Mouse (Mus musculus) embryonic facial prominence, embryonic 10.5 days (tissue): Measurements from ENCODE around the gene Plk5. TPM values are rescaled to one million over a fixed set of nuclear protein-coding genes. Genes with fewer than 3 reads are reported as not detected.

Experiments
- DNase-seq: peaks from one replicate; pipeline ENCODE4 v3.0.0-alpha.2; 2017; ENCODE audit warnings: low spot score
- H3K27ac ChIP-seq: fragments of 300-500 bp; sonication (generic); replicated peaks from 2 replicates; pipeline ENCODE4 v1.5.1; 2016; ENCODE audit warnings: mild to moderate bottlenecking
- H3K27me3 ChIP-seq: fragments of 300-500 bp; sonication (generic); replicated peaks from 2 replicates; pipeline ENCODE4 v1.6.1; 2016; ENCODE audit warnings: low read depth, mild to moderate bottlenecking; ENCODE audit not compliant: poor library complexity, severe bottlenecking
- H3K36me3 ChIP-seq: fragments of 300-500 bp; sonication (generic); replicated peaks from 2 replicates; pipeline ENCODE4 v1.6.1; 2016; ENCODE audit warnings: mild to moderate bottlenecking, moderate library complexity
- H3K4me1 ChIP-seq: fragments of 300-500 bp; sonication (generic); 2 replicates; pipeline ENCODE4 v1.6.1; 2016
- H3K4me3 ChIP-seq: fragments of 300-500 bp; sonication (generic); 2 replicates; pipeline ENCODE4 v1.5.1; 2016; ENCODE audit warnings: mild to moderate bottlenecking, moderate library complexity
- H3K9me3 ChIP-seq: fragments of 300-500 bp; sonication (generic); 2 replicates; pipeline ENCODE4 v1.6.1; 2016; ENCODE audit warnings: mild to moderate bottlenecking
- WGBS: fragments of 180-500 bp; shearing (Covaris S2); methylation state at CpG from one replicate; pipeline ENCODE4 v1.1.7; 2016; 5-methylcytosine and 5-hydroxymethylcytosine counted together
- polyA plus RNA-seq: library from polyadenylated mRNA; unstranded; fragments of >200 nt; fragmentation: Nextera tagmentation; extraction: Ambion mirVana; gene quantifications from 2 replicates; pipeline ENCODE4 v1.2.1, GENCODE M21; 2016

Plk5 gene
- 0.37 and 0.43 TPM in 2 replicates for polyA plus RNA-seq

DNA sequence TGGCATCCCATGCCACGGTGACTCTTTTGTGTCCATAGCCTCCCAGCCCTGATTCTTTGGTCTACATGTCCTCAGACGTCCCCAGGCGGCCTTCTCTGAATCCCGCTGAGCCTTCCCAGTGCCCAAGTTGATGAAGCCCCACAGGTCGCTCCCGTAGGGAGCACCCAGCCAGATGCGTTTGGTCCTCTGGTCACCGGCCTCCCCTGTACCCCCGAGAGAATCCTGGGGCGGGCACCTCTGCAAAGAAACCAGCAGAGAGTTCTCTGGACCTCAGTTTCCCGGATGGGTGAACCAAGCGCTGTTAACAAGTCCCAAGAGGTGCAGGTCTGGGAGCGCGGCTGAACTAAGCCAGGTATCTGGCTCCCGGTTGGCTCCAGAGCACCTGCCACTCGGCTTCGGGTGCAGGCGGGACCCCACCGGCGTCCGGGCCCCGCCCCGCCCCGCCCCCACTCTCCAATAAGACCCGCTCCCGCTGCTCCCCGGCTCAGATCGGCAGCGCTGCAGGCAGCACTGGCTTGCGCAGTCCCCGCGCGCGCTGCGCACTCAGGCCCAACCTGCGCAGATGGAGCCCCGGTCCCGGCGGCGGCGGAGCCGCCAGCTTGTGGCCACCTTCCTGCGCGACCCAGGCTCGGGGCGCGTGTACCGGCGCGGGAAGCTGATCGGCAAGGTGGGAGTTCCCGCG, at the start of gene Plk5:
TSS of gene Plk5 (plus strand) at position 459 of the 682 bp plus-strand sequence.
- WGBS = under 1% methylated on average over 53 of the region's 53 CpGs

DNA sequence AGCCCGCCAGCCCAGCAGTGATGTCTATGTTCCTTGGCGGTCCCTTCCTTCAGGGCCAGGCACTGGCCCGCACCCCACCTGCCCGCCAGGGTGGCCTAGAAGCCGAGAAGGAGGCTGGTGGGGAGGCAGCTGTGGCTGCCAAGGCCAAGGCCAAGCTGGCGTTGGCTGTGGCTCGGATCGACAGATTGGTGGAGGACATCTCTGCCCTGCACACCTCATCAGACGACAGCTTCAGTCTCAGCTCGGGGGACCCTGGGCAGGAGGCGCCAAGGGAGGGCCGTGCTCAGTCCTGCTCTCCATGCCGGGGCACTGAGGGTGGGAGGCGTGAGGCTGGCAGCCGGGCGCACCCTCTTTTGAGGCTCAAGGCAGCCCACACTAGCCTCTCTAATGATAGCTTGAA, 44.7 kb upstream of the Plk5 start:
- H3K27me3 ChIP-seq = peaks cover 94% of the 10 kb centered on the region
- no peak overlapping the region for H3K27ac ChIP-seq
- WGBS = 82% methylated on average over 16 of the region's 16 CpGs
- no peak overlapping the region for H3K4me3 ChIP-seq
- peaks cover 25% of the 10 kb centered on the region for H3K4me1 ChIP-seq
- DNase-seq = no peak
- H3K9me3 ChIP-seq = no peaks in the 10 kb centered on the region
- H3K36me3 ChIP-seq = peaks cover 77% of the 10 kb centered on the region

More for the DNA sequence above, at the start of gene Plk5:
- H3K4me1 ChIP-seq = peaks cover 28% of the 10 kb centered on the region
- no peaks in the 10 kb centered on the region for H3K9me3 ChIP-seq
- H3K4me3 ChIP-seq = peak within 1 kb of the TSS; percentile 51
- no peak within 1 kb of the TSS for H3K27ac ChIP-seq
- H3K36me3 ChIP-seq = no peaks in the 10 kb centered on the region
- peak; percentile 51 for DNase-seq
- H3K27me3 ChIP-seq = peaks cover 100% of the 10 kb centered on the region

DNA sequence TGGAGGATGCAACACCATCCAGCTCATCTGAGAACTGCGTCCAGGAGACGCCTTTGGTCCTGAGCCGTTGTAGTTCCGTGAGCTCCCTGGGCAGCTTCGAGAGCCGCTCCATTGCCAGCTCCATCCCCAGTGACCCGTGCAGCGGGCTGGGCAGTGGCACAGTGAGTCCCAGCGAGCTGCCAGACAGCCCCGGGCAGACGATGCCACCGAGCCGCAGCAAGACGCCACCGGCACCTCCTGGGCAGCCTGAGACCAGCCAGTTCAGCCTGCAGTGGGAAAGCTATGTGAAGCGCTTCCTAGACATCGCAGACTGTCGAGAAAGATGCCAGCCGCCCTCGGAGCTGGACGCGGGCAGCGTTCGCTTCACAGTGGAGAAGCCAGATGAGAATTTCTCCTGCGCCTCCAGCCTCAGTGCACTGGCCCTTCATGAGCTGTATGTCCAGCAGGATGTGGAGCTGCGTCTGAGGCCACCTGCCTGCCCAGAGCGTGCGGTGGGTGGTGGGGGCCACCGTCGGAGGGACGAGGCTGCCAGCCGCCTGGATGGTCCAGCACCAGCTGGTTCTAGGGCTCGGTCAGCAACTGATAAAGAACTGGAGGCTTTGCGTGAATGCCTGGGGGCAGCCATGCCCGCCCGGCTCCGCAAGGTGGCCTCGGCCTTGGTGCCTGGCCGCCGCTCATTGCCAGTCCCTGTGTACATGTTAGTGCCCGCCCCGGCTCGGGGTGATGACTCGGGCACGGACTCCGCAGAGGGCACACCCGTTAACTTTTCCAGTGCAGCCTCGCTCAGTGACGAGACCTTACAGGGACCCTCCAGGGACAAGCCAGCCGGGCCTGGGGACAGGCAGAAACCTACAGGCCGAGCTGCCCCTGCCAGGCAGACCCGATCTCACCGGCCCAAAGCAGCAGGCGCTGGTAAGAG, 43.4 kb upstream of the Plk5 start:
- Histone ChIP-seq H3K27me3 (peaks cover 94% of the 10 kb centered on the region), H3K4me3 (peak overlapping the region; percentile 21; the same call in 1 of the 2 replicates)

DNA sequence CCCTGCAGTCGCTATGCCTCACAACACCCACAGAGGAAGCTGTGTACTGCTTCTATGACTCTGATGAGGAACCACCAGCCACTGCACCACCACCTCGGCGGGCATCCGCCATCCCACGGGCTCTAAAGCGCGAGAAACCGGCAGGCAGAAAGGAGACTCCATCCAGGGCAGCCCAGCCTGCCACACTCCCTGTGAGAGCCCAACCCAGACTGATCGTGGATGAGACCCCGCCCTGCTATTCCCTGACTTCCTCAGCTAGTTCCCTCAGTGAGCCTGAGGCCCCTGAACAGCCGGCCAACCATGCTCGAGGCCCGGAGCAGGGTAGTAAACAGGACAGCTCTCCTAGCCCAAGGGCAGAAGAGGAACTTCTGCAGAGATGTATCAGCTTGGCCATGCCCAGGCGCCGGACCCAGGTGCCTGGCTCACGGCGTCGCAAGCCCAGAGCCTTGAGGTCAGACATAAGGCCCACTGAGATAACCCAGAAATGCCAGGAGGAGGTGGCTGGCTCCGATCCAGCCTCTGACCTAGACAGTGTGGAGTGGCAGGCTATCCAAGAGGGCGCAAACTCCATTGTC, 42.5 kb upstream of the Plk5 start:
- H3K27me3 ChIP-seq = peaks cover 94% of the 10 kb centered on the region
- no peak overlapping the region for H3K27ac ChIP-seq
- no peak overlapping the region for H3K4me3 ChIP-seq
- peaks cover 74% of the 10 kb centered on the region for H3K36me3 ChIP-seq
- no peaks in the 10 kb centered on the region for H3K9me3 ChIP-seq
- H3K4me1 ChIP-seq = peaks cover 38% of the 10 kb centered on the region
- DNase-seq = no peak
- WGBS = 59% methylated on average over 20 of the region's 20 CpGs

More for the DNA sequence above, 43.4 kb upstream of the Plk5 start:
- H3K9me3 ChIP-seq = no peaks in the 10 kb centered on the region
- H3K27ac ChIP-seq = no peak overlapping the region
- no peak for DNase-seq
- WGBS = 68% methylated on average over 54 of the region's 54 CpGs
- H3K4me1 ChIP-seq = peaks cover 37% of the 10 kb centered on the region
- H3K36me3 ChIP-seq = peaks cover 74% of the 10 kb centered on the region

DNA sequence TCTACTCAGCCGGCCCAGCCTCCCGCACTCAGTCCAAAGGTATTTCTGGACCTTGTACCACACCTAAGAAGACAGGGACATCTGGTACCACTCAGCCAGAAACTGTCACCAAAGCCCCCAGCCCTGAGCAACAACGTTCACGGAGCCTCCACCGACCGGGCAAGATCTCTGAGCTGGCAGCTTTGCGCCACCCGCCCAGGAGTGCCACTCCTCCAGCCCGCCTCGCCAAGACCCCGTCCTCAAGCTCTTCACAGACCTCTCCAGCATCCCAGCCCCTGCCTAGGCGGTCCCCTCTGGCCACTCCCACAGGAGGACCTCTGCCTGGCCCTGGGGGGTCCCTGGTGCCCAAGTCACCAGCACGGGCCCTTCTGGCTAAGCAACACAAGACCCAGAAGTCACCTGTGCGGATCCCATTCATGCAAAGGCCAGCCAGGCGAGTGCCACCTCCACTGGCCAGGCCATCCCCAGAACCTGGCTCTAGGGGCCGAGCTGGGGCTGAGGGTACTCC, 41.7 kb upstream of the Plk5 start:
- Histone ChIP-seq H3K27ac (no peak overlapping the region; the same call in 1 of the 2 replicates), H3K4me3 (peak overlapping the region; percentile 1; the same call in 1 of the 2 replicates), H3K4me1 (peaks cover 47% of the 10 kb centered on the region), H3K36me3 (peaks cover 72% of the 10 kb centered on the region), H3K27me3 (peaks cover 86% of the 10 kb centered on the region), H3K9me3 (no peaks in the 10 kb centered on the region)
- DNase-seq = no peak
- whole genome bisulfite sequencing = 52% methylated on average over 16 of the region's 16 CpGs

DNA sequence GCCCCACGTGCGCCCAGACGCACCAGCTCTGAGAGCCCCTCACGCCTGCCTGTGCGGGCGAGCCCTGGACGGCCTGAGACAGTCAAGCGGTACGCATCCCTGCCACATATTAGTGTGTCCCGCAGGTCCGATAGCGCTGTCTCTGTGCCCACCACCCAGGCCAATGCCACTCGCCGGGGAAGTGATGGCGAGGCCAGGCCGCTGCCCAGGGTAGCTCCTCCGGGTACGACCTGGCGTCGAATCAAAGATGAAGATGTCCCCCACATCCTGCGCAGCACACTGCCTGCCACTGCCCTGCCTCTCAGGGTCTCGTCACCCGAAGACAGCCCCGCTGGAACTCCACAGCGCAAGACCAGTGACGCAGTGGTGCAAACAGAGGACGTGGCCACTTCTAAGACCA, 40.9 kb upstream of the Plk5 start:
- no peak for DNase-seq
- Histone ChIP-seq H3K27me3 (peaks cover 82% of the 10 kb centered on the region), H3K4me1 (peaks cover 52% of the 10 kb centered on the region), H3K36me3 (peaks cover 71% of the 10 kb centered on the region), H3K9me3 (no peaks in the 10 kb centered on the region), H3K4me3 (peak overlapping the region; percentile 27; the same call in 1 of the 2 replicates), H3K27ac (no peak overlapping the region)
- WGBS = 47% methylated on average over 27 of the region's 27 CpGs

DNA sequence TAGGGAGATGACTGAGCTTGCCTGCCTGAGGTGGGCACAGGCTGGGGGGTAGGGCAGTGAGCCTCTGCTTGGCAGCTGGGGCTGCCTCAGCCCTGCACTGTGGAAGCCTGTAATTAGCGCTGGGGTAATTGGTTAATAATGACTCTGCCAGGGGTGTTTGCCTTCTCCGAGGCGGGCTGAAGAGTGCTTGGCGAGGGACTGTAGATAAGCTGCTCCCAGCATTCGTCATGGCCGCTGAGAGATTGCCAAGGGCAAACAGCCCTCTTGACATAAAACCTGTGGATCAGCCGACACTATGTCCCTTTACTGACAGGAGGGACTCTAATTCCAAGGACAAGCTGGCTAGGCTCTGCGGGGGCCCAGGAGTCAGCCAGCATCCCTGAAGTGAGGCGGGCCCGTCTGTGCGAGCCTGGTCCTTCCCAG, 39.9 kb upstream of the Plk5 start:
- peaks cover 60% of the 10 kb centered on the region for H3K36me3 ChIP-seq
- WGBS = 36% methylated on average over 11 of the region's 11 CpGs
- H3K27me3 ChIP-seq = peaks cover 72% of the 10 kb centered on the region
- no peaks in the 10 kb centered on the region for H3K9me3 ChIP-seq
- no peak for DNase-seq
- H3K27ac ChIP-seq = no peak overlapping the region
- H3K4me1 ChIP-seq = peaks cover 59% of the 10 kb centered on the region
- peak overlapping the region; percentile 27; the same call in 1 of the 2 replicates for H3K4me3 ChIP-seq

DNA sequence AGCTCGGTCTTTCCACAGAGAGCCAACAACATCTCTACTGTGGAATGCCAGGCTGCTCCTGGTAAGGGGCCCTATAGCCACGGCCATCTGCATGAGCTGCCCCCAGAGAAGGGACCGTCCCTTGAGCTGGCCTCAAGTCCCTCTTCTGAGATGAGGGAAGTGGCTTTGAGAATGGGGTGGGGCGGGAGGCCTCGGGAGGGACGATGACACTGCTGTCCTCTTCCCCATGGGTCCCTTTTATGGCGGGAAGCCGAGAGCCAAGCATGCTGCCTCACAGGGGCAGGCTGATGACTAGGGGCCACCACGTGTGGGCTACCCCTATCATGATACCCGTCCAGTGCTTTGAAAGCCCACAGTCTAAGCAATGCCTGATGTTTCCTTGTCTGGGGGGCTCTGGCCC, 39.2 kb upstream of the Plk5 start:
- Histone ChIP-seq H3K4me3 (peak overlapping the region; percentile 11; the same call in 1 of the 2 replicates), H3K9me3 (no peaks in the 10 kb centered on the region), H3K36me3 (peaks cover 54% of the 10 kb centered on the region), H3K27me3 (peaks cover 72% of the 10 kb centered on the region), H3K4me1 (peaks cover 65% of the 10 kb centered on the region), H3K27ac (no peak overlapping the region)
- WGBS = 58% methylated on average over 10 of the region's 10 CpGs
- no peak for DNase-seq

DNA sequence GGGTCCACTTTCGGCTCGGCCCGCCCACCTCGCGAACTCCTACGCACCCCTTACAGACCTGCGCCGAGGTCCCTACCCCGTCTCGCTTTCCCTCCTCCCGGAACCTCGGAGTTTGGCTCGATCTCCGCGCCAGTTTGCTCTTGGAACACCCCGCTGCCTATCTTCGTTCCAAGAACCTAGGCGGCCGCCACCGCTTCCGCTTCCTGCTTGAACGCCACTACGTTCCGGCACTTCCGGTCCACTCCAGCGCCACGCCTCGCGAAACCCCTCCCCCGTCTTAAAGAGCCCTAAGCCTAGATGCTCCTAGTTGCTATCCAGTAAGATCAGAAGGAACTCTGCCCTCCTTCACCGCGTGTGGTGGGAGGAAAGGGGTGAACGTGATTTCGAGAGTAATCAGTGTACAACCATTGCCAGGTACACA, 35.9 kb upstream of the Plk5 start, which contains the start of gene 2310011J03Rik:
TSS of gene 2310011J03Rik (minus strand) at position 198 of the 421 bp plus-strand sequence.
- H3K4me1 ChIP-seq = peaks cover 76% of the 10 kb centered on the region
- peak within 1 kb of the TSS; percentile 83 for H3K27ac ChIP-seq
- peaks cover 62% of the 10 kb centered on the region for H3K27me3 ChIP-seq
- peak; percentile 92 for DNase-seq
- no peaks in the 10 kb centered on the region for H3K9me3 ChIP-seq
- WGBS = under 1% methylated on average over 34 of the region's 34 CpGs
- H3K36me3 ChIP-seq = peaks cover 35% of the 10 kb centered on the region
- peak within 1 kb of the TSS; percentile 97 for H3K4me3 ChIP-seq

DNA sequence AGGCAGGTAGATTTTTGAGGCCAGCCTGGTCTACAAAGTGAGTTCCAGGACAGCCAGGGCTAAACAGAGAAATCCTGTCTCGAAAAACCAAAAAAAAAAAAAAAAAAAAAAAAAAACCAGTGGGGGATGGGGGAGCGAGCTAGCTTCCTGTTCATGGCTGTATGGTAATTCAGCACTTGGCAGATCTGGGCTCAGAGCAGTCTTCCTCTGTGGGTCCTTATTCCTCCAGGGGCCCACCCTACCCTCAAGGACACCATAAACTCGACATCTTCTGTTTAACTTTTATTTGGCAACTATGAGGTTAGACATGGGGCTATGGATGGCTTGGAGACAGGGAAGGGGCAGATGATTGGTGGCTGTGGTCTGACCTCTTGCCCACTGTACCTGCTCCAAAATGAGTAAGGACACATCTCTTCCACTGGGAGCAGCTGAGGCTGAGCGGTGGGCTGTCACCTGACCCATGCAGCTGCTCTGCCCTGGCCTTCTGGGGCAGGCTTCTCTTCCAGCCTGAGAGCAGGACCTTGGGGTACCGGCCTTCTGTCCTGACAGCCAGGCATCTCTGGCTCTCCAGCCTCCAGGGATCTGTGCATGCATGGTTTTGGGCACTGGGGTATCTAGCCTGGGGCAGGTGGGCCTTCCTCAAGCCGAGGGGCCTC, 35.1 kb upstream of the Plk5 start:
- Histone ChIP-seq H3K27me3 (peaks cover 62% of the 10 kb centered on the region), H3K4me1 (peaks cover 68% of the 10 kb centered on the region), H3K9me3 (no peaks in the 10 kb centered on the region), H3K4me3 (peak overlapping the region; percentile 97; the same call in 1 of the 2 replicates), H3K36me3 (peaks cover 27% of the 10 kb centered on the region), H3K27ac (0 out of 2 replicates have a peak overlapping the region, but pooled peaks have one; percentile 54)
- 77% methylated on average over 6 of the region's 6 CpGs for WGBS
- no peak for DNase-seq

DNA sequence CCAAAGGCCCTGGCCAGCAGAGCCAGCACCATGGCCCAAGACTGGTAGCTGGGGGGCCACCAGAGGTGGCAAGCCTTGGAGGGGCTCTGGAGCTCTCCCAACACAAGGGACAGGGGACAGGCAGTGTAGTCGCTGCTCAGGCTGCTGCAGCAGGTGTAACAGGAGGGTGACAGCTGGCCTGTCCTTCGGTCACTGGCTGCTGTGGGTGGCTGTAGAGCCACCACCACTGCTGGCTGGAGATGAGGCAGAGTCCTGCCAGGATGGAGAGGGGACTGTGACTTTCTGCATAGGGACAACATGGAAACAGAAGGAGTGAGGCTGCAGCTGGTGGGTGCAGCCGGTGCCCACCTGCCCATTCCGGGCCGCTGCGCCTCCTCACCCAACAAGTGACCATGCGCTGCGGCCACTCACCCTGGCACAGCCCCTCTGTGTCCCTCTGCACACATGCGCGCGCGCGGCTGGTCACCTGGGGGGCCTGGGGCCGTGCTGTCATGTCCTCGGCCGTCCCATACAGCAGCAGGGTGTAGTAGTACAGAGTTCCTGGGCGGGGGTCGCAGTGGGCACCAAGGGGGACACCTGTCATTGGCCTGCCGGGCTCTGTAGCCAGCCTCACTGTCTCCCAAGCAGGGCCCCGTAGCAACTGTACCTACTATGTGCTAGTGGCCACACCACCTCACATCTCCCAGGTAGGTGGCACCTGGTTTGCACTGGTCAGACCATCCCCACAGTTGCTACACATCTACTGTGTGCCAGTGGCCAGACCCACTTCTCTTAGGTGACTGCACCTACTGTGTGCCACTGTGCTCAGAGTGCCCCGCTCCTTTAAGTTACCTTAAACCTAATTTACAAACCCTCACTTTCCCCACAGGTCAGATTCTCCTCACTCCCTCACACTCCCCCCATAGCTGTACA, 34.3 kb upstream of the Plk5 start:
- Histone ChIP-seq H3K27ac (0 out of 2 replicates have a peak overlapping the region, but pooled peaks have one; percentile 54), H3K36me3 (peaks cover 24% of the 10 kb centered on the region), H3K27me3 (peaks cover 59% of the 10 kb centered on the region), H3K4me1 (peaks cover 60% of the 10 kb centered on the region), H3K4me3 (peak overlapping the region; percentile 63), H3K9me3 (no peaks in the 10 kb centered on the region)
- 90% methylated on average over 21 of the region's 21 CpGs for WGBS
- DNase-seq = no peak
